Mouse (Mus musculus) c-Kit-positive CD71-positive TER-119-positive erythroid progenitor cells, embryonic 14.5 days (primary cell): Measurements from ENCODE around the gene Herc2.

ENCODE experiments used
- DNase-seq: peaks from one replicate; pipeline ENCODE4 v3.0.0-alpha.2; 2013; ENCODE audit warnings: low spot score

The Herc2 gene

DNA sequence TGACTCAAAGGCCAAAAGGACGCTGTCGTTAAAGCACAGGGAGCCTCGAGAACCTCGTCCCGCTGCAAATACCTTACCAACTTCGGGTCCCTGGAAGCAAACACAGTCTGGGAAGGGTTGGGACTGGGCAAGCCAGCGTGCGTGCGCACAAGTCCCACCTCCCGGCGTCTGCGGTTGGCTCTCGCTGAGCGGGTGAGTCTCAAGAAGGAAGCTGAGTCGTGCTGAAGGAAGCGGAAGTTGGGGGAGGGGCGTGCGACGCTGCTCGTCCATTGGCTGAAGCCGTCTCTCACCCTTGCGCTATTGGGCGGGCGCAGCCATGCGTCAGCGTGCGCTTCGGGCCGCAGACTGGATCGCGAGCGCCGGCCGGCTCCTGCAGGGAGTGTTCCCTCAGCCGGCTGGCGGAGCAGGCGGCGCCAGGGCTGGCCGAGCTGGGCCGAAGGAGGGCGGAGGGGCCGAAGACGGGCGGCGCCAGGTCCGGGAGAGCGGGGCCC is at the start of gene Herc2:
Herc2 (plus strand) TSS at position 366 of the 491 bp plus-strand sequence.
- DNase-seq: peak; percentile 99

DNA sequence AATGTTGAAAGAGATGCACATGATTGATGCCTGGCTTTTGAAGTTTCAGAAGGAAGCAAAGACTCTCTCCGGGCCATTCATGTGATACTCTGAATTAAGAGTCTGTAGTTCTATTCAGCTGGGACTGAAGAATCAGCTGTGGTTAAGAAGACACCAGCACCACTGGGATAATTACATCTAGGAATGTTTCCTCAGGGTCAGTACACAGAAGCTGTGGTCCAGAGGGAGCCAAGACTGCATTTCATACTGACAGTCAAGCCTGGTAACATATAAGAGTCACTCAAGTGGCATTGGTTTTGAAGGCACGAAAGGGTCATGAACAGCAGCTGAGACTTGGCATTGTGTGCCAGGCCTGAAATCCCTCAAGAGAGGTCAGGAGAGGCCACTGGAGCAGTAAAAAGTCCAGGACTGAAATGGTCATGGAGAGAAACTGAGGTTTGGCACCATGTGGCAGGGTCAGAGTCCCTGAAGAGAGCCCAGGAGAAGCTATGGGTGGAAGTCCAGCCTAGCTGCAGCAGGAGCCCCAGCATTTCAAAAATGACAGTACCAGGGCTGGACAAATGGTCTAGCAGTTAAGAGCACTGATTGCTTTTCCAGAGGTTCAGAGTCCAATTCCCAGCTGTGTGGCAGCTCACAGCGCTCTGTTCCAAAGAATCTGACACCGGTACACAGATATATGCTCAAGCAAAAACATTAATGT is 39.5 kb upstream of the Herc2 start:
- DNase-seq: no peak

DNA sequence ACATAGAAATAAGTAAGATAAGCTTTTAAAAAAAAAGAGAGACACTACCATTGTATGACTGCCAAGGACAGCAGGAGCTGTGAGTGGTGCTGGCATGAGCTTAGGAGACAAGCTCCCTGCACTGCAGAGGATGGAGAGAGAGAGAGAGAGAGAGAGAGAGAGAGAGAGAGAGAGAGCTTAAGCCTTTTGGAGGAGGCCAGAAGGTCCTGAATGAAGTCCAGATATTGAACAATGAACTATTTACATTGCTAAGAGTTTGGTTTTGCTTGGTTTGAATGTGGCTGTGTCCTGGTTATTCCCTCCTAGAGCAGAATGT is 39.0 kb upstream of the Herc2 start:
- DNase-seq: no peak

DNA sequence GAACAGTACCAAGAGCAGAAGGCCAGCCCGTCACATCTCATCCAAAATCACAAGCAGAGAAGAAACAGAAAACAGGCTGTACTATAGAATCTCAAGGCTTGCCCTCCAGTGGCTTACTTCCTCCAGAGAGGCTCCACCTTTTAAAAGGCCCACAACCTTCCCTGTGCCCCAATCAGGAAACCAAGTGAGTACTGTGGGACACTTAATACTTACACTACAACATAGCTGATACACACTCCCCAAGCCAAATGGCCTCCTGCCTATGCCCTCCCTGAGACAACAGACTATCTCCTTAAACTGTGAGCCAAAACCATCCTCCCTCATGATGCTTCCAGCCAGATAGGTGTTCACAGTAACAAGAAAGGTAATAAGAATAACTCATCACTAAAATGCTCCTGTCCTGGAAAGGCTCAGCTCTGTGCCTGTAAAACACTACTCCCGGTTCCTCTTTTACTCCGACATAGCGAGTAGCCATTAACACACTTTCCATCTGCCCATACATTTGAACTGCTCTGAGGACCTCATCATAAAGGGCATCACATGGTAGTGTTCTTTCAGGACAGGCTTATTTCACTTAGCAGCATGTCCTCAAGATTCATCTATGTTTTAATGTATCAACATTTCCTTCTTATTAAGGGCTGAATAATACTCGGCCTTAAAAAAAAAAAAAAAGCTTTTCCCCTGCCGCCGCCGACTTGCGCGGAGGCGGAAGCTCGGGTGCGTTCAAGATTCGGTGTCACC is 36.6 kb upstream of the Herc2 start:
- peak; percentile 48 for DNase-seq

DNA sequence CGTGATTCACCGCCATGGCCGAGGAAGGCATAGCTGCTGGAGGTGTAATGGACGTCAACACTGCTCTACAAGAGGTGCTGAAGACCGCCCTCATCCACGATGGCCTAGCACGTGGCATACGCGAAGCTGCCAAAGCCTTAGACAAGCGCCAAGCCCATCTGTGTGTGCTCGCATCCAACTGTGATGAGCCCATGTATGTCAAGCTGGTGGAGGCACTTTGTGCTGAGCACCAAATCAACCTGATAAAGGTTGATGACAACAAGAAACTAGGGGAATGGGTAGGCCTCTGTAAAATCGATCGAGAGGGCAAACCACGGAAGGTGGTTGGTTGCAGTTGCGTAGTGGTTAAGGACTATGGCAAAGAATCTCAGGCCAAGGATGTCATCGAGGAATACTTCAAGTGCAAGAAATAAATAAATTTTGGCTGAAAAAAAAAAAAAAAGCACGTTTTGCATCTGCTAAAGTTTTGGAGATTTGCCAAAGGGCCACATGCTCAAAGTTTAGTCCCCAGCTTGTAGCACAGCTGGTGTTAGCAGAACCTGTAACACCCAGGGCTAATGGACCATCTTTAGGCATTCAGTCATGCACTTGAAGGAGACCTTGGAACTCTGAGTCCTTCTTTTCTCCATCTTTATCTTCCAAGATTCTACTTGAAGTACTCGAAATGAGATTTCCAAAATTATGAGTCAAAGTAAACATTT is 35.8 kb upstream of the Herc2 start:
- peak; percentile 23 for DNase-seq

DNA sequence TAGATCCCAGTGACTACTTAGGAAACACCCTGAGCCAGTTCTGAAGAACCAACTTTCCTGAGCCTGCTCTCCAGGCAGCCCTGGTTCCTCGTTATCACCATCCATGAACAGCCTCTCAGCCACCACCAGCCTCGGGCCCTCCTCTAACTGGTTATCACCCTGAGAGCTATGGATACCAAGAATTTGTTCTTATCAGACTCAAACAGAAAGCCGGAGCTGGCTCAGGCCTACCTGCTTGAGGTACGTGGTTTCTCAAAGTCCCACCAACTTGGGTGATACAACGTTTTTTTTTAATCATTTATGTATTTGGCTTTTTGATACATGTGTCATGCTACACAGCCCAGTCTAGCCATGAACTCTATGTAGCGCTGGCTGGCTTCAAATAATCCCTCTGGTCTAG is 34.8 kb upstream of the Herc2 start:
- DNase-seq: peak; percentile 92

DNA sequence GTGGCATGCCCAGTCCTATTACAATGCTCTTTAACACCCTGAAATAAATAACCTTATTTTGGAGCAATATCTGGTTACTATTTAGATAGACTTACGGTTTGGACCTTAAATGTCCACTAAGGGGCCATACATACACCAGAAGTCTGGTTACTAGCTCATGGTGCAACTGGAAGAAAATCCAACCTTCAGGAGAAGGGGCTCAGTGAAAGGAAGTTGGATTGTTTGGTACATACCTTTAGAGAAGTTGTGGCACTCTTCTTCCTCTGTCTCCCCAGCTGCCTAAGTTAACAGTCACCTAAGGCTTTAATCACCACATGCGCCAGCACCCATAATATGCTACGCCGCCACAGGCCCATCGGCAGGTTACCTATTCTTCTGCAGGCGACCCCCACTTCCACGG is 34.2 kb upstream of the Herc2 start:
- DNase-seq: no peak

DNA sequence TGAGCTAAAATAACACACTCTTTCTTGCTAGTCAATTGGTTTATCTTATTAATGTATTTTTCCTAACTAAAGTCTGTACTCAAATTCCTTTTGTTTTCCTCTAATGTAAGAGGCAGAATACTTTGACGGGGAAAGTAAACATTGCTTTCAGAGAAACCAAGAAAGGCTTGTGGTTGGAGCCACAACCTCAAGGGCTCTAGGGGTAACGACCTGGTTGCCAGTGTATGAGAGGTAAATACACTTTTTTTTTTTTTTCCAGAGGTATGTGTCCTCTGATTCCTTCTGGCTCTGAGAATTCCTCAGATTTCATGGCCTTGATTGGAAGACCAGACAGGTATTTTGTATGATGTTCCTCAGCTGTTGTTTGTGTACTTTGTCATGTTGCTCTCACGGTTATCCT is 32.2 kb upstream of the Herc2 start:
- DNase-seq: no peak

DNA sequence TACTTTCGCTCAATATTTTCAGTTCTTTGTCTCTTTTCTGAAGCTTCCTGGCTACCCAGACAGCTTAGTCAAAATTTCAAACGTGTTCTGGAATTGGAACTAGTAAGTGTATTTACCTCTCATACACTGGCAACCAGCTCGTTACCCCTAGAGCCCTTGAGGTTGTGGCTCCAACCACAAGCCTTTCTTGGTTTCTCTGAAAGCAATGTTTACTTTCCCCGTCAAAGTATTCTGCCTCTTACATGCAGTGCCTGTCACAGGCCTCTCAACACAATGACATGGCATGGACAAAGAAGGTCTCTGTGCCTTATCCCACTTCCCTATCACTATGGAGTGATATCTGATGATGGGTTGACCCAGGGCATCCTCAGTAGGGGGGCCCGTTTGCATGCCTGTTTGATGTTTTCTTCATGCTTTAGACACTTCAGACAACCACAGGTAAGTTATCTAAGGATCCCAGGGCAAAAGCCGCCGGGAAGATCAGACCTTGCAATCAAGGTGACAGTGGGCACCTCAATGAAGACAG is 31.5 kb upstream of the Herc2 start:
- DNase-seq: no peak

DNA sequence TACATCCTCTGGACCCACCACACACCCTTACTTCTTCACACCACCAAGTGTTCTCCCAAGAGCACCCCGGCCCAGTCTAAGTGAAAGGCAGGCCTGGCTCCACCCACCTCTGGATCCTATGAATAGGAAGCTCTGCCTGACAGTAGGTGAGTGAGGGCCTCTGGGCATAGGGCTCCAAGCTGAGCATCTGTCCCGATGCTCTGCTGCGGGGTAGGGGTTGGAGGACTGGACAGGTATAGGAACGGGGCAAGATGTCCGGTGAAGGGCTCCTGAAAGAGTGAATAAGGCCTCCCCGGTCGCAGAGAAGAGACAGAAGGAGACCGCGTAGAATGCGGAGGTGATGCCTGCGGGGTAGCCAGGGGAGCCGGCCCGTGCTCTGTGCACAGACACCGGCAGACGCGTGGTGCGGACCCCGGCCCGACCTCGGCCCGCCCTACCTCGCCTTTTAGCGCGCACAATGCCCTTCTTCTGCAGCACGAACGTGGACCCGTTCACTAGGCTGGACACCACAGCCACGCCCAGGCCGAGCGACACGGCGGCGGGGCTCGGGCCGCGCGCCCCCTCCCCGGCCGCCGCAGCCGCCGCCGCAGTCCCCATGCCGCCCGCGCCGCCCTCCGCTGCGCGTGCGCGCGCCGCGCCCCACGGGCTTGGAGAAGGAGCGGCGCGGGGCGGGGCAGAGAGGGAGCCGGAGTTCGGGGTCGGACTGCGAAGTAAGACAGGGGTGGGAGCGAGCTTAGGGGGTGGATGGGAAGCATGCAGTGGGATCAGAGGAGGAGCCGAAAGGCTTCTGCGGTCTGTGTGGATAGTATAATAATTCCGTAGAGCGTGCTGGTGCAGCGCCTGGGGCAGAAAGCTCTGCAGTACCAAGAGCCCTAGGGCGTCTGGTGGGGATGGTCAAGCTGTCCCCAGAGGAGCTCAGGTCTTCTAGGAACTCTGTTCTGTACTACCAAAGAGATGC is 30.7 kb upstream of the Herc2 start:
- no peak for DNase-seq

DNA sequence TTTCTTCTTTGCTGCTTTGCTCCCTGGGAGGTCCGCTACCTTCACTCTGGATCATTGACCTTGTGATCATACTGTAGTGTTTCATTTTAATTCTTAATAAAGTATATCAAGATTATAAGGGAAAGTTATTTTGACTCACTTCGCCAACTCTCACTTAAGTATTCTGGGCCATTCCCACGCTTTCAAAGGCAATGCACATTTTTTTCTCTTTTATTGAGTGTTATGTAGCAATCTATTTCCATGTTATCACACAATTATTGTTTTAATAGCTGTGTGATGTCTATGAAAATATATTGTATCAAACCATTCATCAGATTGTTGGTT is 30.1 kb upstream of the Herc2 start, which contains the start of gene Nipa1:
Nipa1 (minus strand) TSS at position 25 of the 324 bp plus-strand sequence.
- DNase-seq: no peak

DNA sequence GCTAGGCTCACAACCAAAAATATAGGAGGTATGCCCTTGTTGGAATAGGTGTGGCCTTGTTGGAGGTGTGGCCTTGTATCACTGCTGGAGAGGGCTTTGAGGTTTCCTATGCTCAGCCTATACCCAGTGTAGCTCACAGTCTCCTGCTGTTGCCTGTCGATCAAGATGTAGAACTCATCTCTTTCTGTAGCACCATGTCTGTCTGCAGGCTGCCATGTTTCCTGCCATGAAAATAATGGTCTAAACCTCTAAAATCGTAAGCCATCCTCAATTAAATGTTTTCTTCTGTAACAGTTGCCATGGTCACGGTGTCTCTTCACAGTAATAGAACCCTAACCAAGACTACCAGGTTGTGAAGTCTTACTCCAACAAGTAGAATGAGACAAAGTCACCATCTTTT is 26.4 kb upstream of the Herc2 start:
- DNase-seq: no peak

DNA sequence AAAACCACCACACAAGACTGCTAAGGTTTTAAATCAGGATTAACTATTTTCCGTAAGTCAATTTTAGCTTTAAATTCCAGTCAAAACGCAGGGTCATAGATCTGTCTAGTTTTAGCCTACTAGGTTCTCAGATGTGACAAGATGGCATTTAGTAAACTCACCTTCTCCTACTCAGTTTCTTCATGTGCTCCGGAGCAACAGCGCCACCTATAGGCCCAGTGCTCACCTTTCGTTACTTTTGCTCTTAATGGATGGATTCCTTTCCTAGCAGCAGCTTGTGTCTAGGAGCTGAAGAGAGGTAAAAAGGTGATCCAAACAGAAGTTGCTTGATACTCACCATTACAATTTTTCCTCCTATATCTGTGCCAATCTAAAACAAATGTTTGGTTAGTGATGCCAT is 7.6 kb upstream of the Herc2 start:
- DNase-seq: peak; percentile 94

DNA sequence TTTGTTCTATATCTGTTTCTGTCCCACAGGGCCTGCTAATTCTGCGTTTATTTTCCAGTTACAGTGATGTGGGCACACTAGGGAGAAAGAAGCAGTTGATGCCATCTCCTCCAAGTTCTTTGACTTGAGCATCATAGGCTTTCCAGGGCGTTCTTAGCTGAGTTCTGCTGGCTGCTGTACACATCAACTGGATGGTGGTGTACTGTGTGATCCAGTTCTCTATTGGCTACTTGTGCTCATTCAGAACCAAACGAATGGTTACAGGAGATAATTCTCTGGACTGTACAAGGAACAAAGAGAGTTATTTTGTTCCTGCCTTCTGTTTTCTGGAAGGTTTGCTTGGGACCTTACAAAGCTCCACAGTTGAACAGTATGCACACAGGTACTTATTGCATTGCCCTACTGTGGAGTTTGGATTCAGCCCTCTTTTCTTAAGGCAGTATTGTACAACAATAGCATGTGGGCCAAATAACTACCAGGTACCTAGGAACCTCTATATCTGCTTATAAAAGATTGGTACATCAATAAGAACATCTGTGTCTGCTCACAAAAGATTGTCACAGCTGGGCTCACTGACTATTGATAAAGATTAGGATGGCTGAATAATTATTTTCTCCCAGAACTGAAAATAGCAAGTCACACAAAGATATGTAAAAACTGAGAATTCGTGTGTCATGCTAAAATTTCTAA is 6.3 kb upstream of the Herc2 start:
- DNase-seq: peak; percentile 67

DNA sequence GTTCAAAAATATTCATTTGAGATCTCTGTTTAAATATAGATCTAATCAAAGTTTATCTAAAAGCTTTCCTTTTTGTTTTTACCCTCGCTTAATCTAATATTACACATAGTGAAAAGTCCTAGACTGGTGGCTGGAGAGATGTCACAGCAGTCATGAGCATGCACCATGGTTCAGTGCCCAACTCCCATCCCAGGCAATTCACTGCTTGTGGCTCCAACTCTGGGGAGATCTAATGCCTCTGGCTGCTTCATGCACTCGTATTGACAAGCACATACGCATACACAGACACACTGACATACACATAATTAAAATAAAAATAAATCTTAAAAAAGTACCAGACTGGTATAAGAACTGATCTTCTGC is 5.7 kb upstream of the Herc2 start:
- DNase-seq: peak; percentile 48

DNA sequence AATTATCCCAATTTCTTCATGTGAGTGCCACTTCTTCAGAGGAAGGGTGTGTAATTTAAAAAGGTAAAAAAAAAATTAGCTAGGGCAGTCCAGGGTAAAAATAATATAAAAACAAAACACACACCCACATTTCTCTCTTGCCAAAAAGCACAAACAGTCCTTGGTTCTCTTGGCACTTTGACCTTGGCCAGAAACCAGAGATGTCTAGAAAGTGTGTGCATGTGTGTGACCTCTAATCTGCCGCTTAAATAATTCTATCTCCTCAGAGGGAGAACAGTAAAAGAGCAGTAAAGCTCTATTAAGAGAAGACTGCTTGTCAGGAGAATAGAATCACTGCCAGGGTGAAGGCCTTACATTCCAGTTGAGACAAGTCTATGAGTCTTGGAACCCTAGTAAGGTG is 2.8 kb upstream of the Herc2 start:
- DNase-seq: no peak

DNA sequence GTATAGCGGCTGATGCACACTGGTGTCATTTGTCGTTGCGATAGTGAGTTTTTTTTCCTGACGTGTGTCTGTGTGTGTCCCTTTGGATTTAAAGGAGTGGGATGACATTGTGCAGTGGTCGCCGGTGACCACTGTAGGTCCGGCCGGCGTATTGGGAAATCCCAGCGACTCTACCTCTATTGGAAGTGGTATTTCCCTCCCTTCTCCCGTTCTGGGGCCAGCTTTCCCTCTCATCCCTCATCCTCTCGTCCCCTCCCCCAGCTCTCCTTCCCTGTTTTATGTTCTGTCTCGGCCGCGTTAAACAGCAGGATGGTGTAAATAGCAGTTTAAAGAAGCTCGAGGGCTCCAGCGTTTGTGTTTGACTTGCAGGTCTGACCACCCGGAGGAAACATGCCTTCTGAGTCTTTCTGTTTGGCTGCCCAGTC is 503 bp downstream of the Herc2 start:
- no peak for DNase-seq

DNA sequence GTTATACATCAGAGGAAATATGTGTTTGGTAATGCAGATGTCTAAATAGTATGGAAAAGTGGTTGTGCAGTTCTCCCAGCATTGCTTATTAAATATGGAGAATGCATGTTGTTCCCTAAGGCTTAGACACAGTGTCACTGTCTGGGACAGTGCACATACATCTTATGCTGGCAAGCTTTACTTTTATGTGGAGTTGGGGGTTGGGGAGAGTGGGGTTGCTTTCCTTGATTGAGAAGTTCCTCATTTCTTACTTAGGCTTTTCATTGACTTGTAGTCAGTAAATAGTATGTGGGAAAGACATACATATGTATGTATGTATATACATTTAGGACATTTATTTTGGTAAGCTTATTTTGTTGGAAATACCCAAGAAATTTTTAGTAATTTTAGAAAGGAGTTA is 3.0 kb downstream of the Herc2 start:
- no peak for DNase-seq

DNA sequence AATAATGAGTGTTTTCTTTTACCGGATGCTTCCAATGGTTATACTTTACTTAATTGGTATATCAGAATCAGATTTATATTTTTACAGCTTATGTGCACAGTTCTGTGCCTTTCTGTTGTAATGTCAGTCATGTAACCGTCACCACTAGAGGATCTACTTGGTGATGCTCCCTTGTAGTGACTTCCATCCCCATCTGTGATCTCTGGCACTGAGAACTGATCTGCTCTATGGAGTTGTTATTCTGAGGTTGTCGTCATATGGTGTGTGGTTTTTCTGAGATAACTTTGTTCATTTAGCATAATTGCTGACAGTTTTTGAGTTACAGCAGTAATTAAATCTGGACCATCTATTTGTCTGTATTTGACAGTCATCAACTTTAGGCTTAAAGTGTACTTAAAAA is 5.3 kb downstream of the Herc2 start:
- no peak for DNase-seq

DNA sequence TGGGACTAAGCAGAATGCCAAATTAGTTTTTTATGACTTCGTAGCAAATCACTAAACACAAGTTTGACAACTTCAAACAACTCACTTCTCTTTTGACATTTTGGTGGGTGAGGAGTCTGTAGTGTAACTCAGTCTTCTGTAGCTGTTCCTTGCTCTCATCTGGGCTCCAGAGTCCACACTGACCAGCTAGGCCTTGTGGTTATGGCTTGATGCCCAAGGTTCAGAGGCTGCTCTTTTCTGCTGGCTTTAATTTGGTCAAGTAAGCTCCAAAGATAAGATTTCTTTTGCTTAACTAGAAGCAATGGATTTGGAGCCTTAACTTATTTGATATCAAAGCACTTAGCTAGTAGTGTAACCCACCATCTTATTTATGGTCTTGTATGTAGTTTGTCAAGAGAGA is 14.9 kb downstream of the Herc2 start:
- no peak for DNase-seq

DNA sequence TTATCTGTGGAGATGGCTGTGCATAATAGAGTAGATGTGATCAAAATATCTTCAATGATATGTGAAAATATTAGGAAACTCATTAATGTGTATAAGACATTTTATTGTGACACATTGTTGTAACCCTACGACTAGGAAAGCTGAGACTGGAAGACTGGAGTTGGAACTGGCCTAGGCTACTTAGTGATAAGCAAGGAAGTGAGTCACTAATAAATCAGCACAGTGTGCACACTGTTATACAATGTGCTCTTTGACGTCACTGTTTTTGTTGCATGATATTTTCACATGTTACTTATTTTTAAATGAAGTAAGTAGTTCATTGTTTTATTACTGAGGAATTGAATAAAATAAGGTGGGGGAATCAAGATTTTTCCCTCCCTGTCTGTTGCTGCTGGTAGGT is 16.1 kb downstream of the Herc2 start:
- no peak for DNase-seq
